Mouse (Mus musculus): Measurements from ENCODE around the gene Fbxw7.

Gene Fbxw7

DNA sequence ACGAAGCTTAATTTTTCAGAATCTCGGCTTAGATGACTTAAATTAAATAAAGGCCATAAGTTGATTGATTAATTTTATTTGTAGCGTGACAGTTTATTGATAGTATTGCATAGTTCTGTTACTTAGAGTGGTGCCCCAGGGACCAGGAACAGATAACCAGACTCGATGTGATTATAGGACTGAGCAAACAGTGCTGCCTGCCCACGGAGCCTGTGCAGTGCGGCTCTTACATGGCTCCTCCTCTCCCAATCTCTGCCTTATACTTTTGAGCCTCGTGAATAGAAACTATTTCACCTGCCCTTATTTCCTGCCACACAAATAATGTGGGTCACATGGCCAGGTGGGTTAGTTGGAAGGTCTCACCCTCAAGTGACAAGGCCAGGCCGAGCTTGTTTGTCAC lies 82.9 kb downstream of the Fbxw7 start:
- DNase-seq, result no peak

DNA sequence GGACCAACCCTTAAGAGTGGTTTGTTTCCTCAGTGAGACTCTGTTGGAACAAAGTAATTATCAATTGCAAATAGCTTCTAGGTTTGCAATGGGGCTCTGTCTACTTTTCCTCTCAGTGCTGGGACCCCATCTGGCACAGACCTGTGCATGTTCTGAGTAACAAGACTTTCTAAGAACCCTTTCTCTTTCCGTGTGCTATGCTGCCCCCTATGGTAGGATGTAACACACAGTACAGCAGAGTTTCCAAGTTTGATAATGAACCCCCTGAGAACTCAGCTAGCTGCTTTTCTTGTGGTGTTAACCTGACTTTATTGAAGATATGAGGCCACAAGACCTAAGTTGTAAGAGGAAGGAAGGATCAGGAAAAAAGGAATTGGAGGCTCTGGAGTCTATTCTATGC lies 91.5 kb downstream of the Fbxw7 start:
- peak in 1 of 2 experiments; percentile 35 for DNase-seq

DNA sequence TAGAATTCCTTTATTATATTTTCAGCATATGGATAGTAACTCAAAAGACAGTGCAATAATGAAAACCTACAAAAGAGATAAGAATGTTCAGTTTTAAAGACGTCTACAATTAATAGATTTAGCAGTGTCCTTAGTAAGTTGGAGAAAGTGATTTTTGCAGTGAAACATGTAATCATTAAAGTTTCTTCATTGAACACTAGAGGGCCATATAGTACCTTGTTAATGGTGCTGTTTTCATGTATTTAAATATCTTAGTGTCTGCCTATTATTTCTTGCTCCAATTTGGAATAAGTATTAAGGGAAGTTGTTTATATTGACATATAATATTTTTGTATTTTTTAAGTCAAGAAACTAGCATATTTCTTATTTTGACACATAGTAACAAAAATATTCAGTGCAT lies 99.2 kb downstream of the Fbxw7 start:
- no peak for DNase-seq

DNA sequence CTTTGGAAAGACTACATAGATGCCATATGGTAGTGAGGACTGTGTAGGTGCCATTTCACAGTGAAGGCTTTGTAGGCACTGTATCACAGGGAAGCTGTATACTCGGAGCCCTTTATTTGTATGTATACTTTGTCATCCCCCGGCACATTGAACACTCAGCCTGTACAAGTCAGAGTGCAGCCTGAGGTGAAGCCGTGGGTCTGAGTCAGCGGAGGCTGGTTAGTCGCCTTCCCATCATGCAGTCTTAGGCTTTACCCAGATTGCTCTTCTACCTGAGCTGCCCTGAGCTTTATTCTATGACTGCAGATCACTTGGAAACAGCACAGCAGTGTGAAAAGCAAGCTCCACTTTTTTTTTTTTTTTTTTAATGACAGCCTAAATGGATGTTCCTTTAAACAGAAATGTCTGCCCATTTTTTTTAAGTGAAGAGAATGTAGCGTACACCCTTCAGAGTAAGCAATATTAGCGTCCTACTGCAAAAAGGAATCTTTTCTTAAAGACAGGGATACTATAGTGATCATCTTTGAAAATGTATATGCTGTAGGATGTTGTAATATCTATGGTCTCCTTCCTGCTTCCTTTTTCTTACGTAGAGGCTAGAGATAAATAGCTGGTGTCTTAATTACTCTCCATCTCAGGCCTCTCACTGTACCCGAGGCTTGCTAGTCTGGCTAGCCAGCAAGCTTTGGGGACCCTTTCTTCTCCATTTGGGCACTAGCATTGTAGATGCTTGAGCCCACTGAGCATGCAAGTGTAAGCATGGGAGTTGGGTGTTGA lies 103.0 kb downstream of the Fbxw7 start:
- DNase-seq, result no peak

DNA sequence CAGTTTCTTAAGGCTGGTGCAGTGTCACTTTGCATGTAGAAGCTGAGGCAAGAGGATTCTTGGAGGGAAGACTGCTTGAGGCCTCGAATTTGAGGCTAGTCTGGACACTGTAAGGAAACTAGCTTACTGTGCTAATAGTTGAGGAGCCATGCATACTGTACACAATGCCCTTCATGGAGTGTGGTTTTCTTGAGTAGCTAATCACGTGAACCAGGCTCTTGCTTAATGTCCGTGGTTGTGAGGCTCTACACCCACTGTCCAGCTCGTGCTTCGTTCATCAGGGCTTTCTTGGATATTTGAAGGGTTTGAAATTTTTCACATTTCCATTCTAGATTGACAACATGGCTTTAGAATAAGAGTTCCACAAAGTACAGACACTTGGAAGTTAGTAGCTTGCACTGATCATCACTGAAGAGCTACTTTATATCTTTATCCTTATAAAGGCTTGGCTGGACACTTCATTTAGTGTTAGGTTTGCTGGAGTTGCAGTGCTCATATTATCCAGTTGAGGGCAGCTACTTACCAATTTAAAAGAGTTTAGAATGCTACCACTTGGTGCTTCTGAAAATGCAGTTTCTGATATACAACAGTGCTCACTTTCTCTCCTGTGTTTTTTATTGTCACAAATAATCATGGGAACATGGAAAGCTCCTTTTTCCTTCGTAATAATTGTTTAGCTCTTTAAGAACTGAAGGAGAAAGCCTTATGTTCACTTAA lies 106.8 kb downstream of the Fbxw7 start:
- DNase-seq, result peak in 1 of 2 experiments; percentile 56

DNA sequence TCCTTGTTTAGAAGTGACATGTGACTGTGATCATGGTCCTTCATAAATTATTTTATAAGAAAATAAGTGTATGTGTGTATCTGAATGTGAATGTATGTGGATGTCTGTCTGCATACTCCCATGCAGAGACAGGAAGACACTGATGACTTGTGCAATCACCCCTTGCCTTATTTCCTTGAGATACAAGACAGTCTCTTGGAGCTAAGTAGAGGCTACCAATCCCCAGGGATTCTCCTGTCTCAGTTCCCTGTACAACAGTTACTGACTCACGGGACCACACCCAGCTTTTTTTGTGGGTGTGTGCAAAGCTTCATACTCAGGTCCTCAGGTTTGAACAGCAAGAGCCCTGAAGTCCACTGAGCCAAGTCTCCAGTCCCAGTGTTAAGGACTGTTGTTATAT lies 108.2 kb downstream of the Fbxw7 start:
- DNase-seq, result no peak

DNA sequence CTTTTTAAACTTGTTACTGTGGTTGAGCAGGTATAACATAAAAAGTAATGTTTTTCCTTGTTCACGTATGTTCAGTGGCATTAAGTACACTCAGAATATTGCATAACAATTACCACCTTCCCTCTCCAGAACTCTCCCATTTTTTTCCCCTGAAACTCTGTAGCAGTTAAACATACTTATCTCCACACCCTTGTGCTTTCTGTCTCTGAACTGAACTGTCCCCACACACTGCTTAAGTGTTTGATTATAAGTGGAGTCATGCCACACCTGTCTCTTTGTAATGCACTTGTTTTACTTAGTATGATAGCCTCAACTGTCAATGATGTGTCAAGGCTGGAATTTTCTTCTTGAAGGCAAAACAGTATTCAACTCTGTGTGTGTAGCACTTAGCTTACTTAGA lies 108.6 kb downstream of the Fbxw7 start:
- DNase-seq, result no peak

DNA sequence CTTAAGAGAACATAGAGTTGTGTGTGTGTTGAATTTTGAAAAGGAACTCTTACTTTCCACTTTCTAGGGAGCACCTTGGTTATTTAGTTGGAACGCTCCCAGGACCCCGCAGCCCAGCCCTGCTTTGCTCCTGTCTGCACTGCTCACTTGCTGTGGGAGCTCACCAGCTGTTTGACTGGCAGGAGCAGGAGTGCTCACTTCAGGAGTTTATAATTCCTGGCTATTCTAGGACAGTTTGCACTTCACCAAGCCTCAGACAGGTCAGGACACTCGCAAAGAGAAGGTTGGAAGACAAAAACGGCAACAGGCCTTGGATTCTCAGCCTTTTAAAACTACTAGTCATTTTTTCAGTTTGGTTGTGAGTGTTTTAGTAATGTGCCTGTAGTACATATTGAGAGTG lies 110.2 kb downstream of the Fbxw7 start:
- DNase-seq, result no peak

DNA sequence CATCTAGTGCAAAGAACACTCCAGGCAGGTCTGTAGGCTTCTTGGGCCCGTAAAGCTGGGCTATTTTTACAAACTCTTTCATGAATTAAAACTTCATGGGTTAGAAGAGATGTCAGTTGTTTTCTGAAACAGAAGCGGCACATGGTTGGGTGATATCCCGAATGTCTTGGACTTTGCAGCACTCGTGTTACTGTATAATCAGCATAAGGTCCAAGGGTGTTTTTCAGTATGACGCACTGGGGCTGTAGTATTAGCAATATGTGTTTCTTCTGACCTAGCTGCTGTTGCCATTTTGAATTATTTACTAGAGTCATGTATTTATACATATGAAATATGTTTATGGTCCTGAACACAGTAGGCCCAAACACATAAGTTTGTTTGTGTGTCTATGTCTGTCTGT lies 111.1 kb downstream of the Fbxw7 start:
- peak in 1 of 2 experiments; percentile 18 for DNase-seq

DNA sequence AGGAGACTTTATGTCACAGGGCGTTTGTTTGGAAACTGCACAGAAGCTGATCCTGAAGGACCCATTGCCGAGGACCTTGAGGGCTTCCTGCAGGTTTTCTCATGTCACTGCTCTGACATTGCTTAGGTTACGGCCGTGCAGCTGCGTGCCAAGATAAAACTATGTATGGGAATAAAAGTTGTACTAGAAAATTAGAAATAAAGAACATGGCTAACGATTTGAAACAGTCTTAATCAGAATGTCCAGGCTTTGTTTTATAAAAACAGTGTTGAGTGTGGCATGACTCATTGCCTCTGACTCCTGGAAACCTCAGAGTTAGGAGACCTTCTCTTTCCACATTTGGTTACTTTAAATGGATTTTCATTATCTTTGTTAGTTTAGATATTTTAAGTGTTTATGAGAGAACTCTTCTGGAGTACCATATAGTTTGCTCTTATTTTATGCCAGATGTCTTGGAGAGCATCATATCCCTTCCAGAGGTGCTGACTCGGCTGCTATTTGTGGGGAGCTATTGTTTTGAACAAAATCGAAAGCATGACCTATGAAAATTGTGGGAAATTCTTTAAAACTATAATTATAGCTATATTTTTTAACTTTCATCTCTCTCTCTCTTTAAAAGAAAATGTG lies 112.2 kb downstream of the Fbxw7 start:
- DNase-seq, result no peak

DNA sequence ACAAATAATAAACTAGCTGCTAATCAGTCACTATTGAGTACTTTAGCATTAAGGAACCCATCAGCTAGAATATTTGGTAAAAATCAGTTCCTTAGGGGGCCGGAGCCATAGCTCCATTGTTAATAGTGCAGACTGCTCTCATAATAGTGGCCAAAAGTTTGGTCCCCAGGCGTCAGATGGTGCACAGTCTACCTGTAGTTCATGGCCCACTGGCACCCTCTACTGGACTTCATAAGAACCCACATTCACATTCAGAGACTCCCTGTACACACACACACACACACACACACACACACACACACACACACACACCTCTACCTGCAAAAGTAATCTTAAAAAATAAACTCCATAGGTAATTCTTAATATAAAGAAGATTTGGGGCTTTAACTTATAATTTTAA lies 112.8 kb downstream of the Fbxw7 start:
- no peak for DNase-seq

DNA sequence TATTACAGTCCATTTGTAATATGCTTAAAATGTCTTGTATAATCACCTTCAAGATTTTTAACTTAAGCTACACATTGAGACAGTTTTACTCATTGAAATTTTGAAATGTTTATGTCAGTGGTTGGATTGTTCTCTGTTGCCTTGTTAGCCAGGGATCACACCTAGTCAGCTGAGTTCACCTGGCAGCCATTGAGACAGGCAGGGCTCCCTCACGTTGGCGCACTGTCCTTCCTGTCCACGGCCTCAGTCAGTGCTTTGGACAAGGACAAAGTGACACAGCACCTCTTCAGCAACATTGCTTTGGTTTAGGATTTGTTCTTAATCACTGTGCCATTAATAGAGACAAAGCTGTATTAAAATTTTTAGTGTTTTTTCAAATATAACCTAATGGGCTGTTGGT lies 114.1 kb downstream of the Fbxw7 start:
- DNase-seq, result no peak

DNA sequence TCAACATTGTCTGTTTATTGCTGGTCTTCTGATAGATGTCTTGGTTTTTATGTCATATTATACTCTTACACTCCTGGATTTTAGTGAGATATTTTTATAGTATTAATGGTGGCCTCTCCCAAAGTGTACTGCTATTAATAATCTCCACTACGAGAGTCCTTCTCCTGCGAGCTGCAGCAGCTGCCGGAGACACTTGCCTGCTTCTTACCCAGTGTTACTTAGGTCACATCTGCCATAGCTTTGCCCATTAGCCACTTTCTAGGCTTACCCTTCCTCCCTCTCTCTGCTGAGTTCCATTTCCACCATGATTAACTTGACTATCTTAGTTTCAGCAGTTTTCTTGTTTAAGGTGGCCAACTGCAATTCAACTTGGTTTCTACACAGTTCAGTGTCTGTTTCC lies 115.6 kb downstream of the Fbxw7 start:
- no peak for DNase-seq

DNA sequence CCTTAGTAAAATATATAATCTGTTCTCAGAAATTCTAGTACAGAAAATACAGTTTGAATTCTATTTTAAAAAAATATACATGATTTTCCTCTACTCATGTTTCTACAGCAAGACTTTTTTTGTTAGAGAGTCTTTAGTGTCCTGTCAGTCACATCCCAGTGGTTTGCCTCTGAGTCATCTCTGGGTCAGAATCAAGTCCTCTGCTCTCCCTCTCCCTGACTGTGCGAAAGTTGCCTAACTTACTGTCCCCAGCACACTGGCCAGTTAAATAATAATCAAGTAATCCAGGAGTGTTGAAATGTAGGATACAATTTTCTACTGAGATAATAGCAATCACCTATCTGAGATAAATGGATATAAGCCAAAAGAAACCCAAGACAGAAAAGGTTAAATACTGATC lies 120.7 kb downstream of the Fbxw7 start:
- DNase-seq, result no peak

DNA sequence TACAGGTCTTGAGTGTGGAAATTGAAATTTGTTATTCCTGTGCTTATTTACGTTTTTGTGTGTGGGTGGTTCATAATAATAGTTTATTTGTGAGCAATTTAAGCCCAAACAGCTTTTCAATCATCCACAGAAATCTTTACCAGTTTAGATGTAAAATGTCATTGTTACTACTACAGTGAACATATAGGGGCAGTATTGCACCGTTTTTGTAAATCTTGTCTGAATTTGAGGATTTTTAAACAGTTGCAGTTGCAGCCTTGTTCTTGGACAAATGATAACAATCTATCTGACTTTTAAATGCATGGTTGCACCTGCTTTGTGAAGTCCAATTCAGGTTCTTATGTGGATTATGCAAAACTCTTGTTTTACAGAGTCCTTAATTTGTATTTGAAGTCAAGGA lies 121.2 kb downstream of the Fbxw7 start:
- DNase-seq, result no peak

DNA sequence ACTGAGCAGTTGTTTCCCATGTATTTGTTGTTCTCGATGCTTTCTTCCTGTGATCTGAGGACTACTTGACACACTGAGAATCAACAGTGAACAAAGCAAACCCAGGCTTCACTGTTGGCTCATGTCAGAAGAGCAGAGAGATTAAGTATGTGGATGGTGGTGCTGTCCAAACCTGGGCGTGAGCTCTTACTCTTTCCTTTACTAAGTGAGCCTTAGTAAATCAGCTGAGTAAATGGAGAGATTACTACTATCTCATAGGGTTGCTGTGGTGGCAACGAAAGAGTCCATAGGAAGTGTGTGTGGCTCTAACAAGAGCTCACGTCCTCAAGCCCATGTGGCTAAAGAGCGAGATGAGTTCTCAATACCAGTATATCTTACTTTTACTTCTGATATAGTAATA lies 121.9 kb downstream of the Fbxw7 start:
- no peak for DNase-seq

DNA sequence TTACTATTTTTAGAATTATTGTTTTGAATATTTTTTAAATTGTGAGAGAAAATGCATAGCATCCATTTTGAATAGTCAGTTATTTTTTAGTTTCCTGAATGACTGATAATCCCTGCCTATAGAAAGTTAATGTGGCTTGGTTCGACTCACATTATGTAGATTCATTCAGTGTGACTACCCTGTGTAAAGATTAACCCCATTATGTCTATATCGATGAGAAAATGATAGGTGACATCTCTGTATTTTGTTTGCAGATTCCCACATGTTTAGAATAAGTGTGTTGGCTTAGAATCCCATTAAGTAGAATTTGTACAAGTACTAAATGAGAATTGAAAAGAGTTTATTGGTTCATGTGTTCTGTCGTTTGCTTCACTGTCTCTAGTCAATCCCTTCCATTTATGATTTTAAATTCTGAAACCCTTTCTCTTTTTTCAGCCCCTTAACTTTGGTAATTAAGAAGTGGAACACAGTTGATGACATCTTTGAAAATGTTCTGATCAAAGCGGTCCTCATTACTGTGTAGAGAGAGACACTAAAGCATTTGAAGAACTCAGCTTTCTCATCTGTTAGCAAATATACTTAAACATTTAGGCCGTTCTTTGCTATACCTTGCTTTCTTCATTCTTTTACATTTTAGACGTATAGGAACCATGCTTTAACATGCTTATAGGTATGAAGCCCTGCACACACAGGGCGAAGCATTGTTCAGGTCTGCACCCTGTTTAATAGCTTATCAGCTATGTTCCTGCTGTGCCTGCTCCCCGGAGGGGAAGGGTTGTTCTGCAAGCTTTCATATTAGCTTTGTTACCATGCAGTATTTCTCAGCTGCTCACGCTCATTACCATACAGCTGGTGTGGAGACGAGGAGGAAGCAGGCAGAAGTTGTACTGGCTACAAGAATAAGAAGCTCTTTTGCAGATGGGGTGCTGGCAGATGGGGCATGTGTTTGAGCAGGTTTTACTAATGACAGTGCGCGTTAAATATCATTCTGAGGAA lies 122.6 kb downstream of the Fbxw7 start:
- no peak for DNase-seq

DNA sequence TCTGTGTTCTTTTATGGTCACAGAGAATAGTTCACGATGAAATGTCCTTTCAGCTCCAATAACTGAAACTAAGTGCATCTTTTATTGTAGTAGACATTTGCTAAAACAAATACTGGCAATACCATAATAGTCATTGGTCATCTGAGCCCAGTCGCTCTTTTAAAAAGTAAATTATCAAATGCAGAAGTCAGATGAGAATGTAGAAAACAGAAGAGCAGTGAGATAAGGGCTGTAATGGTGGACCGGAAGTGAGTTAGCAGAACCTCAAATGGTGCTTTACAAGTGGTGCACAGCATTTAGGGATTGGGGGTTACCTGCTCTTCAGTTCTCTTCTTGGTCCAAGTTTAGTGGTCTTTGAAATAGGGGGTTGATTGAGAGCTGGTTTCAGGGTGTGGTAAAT lies 129.9 kb downstream of the Fbxw7 start:
- DNase-seq, result no peak

DNA sequence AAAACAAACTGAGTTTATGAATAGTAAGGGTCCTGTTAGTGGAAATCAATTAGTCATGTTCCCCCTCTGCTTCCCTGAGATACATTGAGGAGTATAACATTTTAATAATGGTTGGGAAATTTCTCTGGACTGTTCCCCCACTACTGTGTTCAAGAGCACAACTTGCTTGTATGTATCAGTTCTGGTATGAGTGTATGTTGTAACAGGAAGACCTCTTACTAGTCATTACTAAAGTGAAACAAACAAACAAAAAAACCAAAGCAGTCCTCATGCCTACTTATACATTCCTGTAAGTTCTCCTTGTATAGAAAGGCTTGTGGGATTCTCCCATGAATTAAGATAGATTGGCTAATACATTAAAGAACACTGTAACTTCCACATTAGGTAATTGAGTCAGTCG lies 131.3 kb downstream of the Fbxw7 start:
- no peak for DNase-seq

DNA sequence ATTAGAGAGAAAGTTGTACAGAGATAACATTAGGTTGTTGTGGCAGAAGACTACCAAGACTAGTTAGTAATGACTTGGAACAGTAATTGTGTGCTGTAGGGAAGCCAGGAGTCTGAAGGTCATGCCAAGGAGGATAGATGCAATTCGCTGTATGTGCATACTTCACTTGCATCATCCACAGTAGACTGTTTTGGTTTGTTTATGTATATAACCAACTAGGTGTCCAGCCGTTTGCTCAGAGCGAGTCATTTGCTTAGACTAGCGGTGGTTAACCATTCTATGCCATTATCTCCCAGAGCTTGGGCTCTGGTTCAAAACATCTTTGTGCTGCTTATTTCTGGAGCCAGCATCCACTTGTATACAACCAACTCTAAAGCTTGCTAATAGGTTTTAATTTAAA lies 134.3 kb downstream of the Fbxw7 start:
- DNase-seq, result no peak

DNA sequence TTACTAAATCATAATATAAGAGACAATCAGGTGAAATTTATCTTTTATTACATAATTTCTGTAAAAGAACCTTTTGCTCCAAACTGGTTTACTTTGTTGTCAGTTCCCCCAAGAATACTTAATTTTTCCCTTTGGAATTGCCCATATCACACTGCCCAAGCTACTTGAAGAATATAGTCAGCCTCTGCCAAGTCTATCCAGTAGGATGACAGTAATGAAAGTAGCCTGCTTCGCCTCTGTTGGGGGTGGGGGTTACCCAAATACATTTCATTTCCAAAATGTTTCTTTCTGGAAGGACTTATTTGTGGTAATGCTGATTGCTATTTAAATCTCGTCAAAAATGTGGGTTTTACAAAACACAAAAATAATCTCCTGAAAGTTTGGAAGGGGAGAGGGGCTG lies 136.6 kb downstream of the Fbxw7 start:
- DNase-seq, result no peak

DNA sequence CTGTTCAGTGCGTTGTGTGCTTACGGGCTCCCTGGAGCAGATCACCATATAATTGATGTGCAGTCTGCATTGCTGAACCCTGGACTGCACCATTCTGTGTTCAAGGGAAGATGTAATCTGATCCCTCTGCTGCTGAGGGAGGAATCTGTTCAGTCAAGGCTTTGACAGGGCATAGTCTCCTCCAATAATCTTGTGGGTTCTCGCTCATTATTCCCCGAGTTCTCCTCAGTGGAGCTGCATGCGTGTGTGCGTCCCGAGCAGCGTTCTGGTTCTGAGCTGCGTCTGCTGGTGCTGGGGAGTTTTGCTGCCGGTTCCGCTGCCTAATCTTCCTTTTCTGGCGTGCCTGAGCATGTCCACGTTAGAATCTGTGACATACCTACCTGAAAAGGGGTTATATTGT lies 137.1 kb downstream of the Fbxw7 start:
- peak; percentile 34 to 64 for DNase-seq
